Comparison of ENCODE assay signal across 1 mouse cellular context in genomic region chr4:43669428-43669794, GRCm38 (mm10).
TF ChIP-seq lines count a peak whose summit lies in the region.

No protein-coding gene starts in this region.

TF ChIP-seq in ES-E14, 5 proteins besides CTCF, POLR2A, EP300 and RAD21:
- TF ChIP-seq HCFC1 (IDR thresholded peaks at IDR 0.05; ENCODE audit: borderline replicate concordance, insufficient read depth, low read length) = no peak
